Mouse (Mus musculus) myocyte (in vitro differentiated cells): ENCODE data around the gene Map4k1. TPM values are rescaled to one million over a fixed set of nuclear protein-coding genes. Genes with fewer than 3 reads are reported as not detected.

Experiments
- H3K27me3 ChIP-seq: one replicate; pipeline ENCODE4 v1.6.1; 2011; ENCODE audit not compliant: control insufficient read depth, insufficient read depth, insufficient read length
- H3K36me3 ChIP-seq: one replicate; pipeline ENCODE4 v1.6.1; 2011; ENCODE audit not compliant: control insufficient read depth, insufficient read depth
- H3K4me2 ChIP-seq: one replicate; pipeline ENCODE4 v1.6.1; 2011; ENCODE audit warnings: low read depth, control low read depth
- H3K4me3 ChIP-seq: one replicate; pipeline ENCODE4 v1.5.1; 2011; ENCODE audit warnings: mild to moderate bottlenecking, control low read depth, moderate library complexity
- H3K79me2 ChIP-seq: one replicate; pipeline ENCODE4 v1.6.1; 2011; ENCODE audit not compliant: control insufficient read depth, insufficient read depth
- H3ac ChIP-seq: one replicate; pipeline ENCODE4 v1.6.1; 2011; ENCODE audit not compliant: control insufficient read depth, insufficient read length
- CEBPB ChIP-seq: IDR thresholded peaks from 2 replicates; pipeline ENCODE4 v1.6.1; 2011; ENCODE audit warnings: mild to moderate bottlenecking, moderate library complexity; ENCODE audit not compliant: poor library complexity, insufficient read depth, severe bottlenecking
- E2F4 ChIP-seq: IDR thresholded peaks from one replicate; pipeline ENCODE4 v1.6.1; 2011; ENCODE audit warnings: mild to moderate bottlenecking, control low read depth, moderate library complexity; ENCODE audit not compliant: insufficient read depth
- MAX ChIP-seq: IDR thresholded peaks from one replicate; pipeline ENCODE4 v1.6.1; 2011; ENCODE audit warnings: low read depth, mild to moderate bottlenecking, control low read depth
- MYOD1 ChIP-seq, 3 experiments: IDR thresholded peaks; one replicate each; pipeline ENCODE4 v1.6.1; 2011; ENCODE audit warnings: control low read depth in 2 of 3, low read depth in 2 of 3, mild to moderate bottlenecking in 2 of 3, moderate library complexity in 1 of 3; ENCODE audit not compliant: insufficient read length in 2 of 3, control insufficient read depth in 1 of 3
- MYOG ChIP-seq, 3 experiments: IDR thresholded peaks; one replicate each; pipeline ENCODE4 v1.6.1; 2011; ENCODE audit warnings: control low read depth in 2 of 3, low read depth in 2 of 3, mild to moderate bottlenecking in 2 of 3; ENCODE audit not compliant: insufficient read length in 2 of 3, control insufficient read depth in 1 of 3, insufficient read depth in 1 of 3
- POLR2A ChIP-seq: IDR thresholded peaks from one replicate; pipeline ENCODE4 v1.6.1; 2011; ENCODE audit warnings: low read depth, mild to moderate bottlenecking, control low read depth, moderate library complexity; ENCODE audit not compliant: insufficient read length
- POLR2AphosphoS2 ChIP-seq: IDR thresholded peaks from one replicate; pipeline ENCODE4 v1.6.1; 2011; ENCODE audit warnings: low read depth, control low read depth; ENCODE audit not compliant: insufficient read length
- REST ChIP-seq: IDR thresholded peaks from one replicate; pipeline ENCODE4 v1.6.1; 2011; ENCODE audit warnings: mild to moderate bottlenecking, control low read depth, moderate library complexity; ENCODE audit not compliant: insufficient read depth, insufficient read length
- SRF ChIP-seq: IDR thresholded peaks from one replicate; pipeline ENCODE4 v1.6.1; 2011; ENCODE audit warnings: low read depth; ENCODE audit not compliant: control insufficient read depth, insufficient read length
- TCF12 ChIP-seq: IDR thresholded peaks from one replicate; pipeline ENCODE4 v1.6.1; 2011; ENCODE audit warnings: mild to moderate bottlenecking, control low read depth; ENCODE audit not compliant: poor library complexity, insufficient read depth, severe bottlenecking
- TCF3 ChIP-seq: IDR thresholded peaks from one replicate; pipeline ENCODE4 v1.6.1; 2011; ENCODE audit warnings: low read depth, control low read depth; ENCODE audit not compliant: insufficient read length
- USF1 ChIP-seq: IDR thresholded peaks from one replicate; pipeline ENCODE4 v1.6.1; 2011; ENCODE audit warnings: low read depth, mild to moderate bottlenecking, control low read depth, moderate library complexity
- polyA plus RNA-seq: library from polyadenylated mRNA; unstranded; fragments of >200 nt; fragmentation: generic; extraction: Trizol; gene quantifications from one replicate; pipeline ENCODE4 v1.2.1, GENCODE M21; 2012; ENCODE audit warnings: missing spikeins

The Map4k1 gene
- polyA plus RNA-seq, 1 experiment: 0.18 TPM

DNA sequence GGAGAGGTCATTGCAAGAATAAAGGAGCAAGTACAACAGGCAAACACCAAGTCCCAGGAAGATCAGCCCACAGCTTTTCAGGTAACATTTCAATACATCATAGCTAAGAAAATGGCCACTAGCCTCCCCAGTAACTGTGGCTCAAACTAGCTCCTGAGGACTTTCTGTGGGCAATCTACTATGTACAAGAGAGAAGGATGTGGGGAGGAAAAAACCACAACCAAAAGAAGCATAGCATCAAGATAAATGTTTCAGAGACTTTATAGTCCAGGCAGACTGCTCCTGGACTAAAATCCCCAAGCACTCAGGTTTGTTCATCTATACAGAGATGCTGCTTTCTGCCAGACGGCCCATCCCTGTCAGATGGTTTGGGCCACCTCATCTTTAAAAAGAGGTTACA, 25.6 kb upstream of the Map4k1 start:
- Histone ChIP-seq H3ac (no peak overlapping the region), H3K27me3 (no peaks in the 10 kb centered on the region), H3K4me2 (peak overlapping the region; percentile 83), H3K36me3 (no peaks in the 10 kb centered on the region), H3K79me2 (peaks cover 88% of the 10 kb centered on the region), H3K4me3 (no peak overlapping the region)
- TF ChIP-seq MAX: no peak
- TF ChIP-seq POLR2A: no peak
- TF ChIP-seq TCF3: no peak
- no peak for TF ChIP-seq POLR2AphosphoS2
- TF ChIP-seq MYOG (IDR thresholded peaks at IDR 0.05; ENCODE audit: control insufficient read depth in 1 of 3, insufficient read depth in 1 of 3, insufficient read length in 2 of 3, low read depth in 2 of 3): no peak
- TF ChIP-seq SRF: no peak
- no peak for TF ChIP-seq REST
- TF ChIP-seq CEBPB: no peak
- no peak for TF ChIP-seq MYOD1 (IDR thresholded peaks at IDR 0.05; ENCODE audit: control insufficient read depth in 1 of 3, insufficient read length in 2 of 3, low read depth in 2 of 3)
- no peak for TF ChIP-seq TCF12
- TF ChIP-seq E2F4: no peak
- no peak for TF ChIP-seq USF1

DNA sequence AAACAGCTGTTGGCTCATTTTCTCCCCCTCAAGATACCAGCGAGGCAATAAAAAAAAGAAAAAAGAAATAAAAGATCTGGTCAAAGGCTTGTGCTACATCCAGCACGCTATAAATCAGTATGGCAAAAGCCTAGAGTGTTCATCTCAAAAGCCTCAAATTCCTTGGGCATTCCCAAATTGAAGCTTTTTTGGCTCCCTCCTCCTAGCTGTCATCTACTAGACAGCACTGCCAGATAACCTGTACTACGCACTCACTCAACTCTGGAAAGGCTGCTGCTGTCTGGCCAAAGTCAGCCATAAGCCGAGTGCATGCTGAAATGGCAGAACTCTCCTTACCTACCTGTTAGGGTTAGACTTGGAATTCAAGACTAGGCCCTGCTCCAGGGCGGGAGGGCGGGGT, 24.6 kb upstream of the Map4k1 start:
- Histone ChIP-seq H3K4me3 (peak overlapping the region; percentile 56), H3K4me2 (peak overlapping the region; percentile 83), H3K36me3 (no peaks in the 10 kb centered on the region), H3K79me2 (peaks cover 86% of the 10 kb centered on the region), H3K27me3 (no peaks in the 10 kb centered on the region), H3ac (no peak overlapping the region)
- TF ChIP-seq USF1 (no peak), TCF12 (no peak), E2F4 (no peak), MYOD1 (IDR thresholded peaks at IDR 0.05; ENCODE audit: control insufficient read depth in 1 of 3, insufficient read length in 2 of 3, low read depth in 2 of 3) (no peak), SRF (no peak), CEBPB (no peak), REST (no peak), MYOG (IDR thresholded peaks at IDR 0.05; ENCODE audit: control insufficient read depth in 1 of 3, insufficient read depth in 1 of 3, insufficient read length in 2 of 3, low read depth in 2 of 3) (no peak), POLR2A (no peak), MAX (no peak), TCF3 (no peak), POLR2AphosphoS2 (no peak)

DNA sequence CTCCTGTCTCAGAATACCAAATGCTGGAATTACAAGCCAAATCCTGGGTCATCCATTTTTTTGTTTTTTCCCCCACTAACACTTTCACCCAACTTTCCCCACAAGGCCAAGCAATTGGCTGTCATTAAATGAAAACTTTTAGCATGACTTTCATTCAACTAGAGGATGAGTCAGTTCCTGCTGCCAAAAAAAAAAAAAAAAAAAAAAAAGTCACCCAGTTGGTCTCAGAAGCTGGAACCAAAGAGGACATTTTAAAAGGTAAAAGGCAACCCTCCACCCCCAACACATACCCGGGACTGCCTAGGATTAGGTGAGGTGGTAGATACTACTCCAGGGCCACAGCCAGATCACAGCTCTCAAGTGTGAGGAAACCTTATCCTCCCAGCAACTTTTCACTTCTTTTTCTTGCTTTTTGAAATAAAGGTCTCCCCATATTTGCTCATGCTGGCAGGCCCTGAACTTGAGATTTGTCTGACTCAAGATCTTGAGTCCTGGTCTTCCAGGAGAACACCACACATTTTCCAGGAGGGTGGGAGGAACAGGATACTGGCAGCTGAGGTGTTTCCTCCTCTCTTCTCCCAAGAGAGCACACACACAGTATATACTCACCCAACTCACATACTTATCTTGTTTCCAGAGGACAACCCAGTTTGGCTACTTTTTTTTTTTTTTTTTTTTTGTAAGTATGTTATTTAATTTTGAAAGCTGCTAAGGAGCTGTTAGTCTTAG, 23.7 kb upstream of the Map4k1 start:
- Histone ChIP-seq H3ac (no peak overlapping the region), H3K27me3 (no peaks in the 10 kb centered on the region), H3K4me2 (peak overlapping the region; percentile 83), H3K79me2 (peaks cover 84% of the 10 kb centered on the region), H3K4me3 (peak overlapping the region; percentile 56), H3K36me3 (no peaks in the 10 kb centered on the region)
- TF ChIP-seq CEBPB: no peak
- TF ChIP-seq REST: no peak
- TF ChIP-seq POLR2A: no peak
- no peak for TF ChIP-seq POLR2AphosphoS2
- no peak for TF ChIP-seq MAX

DNA sequence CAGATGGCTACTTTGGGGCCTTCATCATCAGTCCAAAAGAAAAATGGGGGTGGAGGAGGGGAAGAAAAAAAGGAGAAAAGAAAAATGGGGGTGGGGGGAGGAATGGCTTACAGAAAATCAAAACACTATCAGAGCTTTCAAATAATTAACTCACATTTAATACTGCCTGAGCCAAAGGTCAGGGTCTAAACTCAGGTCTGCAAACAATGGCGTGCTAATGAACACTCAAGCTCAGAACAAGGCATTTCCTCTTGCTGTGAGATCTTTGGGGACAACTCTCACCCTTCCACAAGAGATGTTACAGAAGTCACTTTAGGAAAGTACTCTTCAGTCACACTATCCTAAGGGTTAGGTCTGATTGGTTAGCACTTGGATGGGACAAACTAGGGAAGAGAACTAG, 23.1 kb upstream of the Map4k1 start:
- Histone ChIP-seq H3K4me2 (peak overlapping the region; percentile 83), H3K36me3 (no peaks in the 10 kb centered on the region), H3ac (no peak overlapping the region), H3K79me2 (peaks cover 83% of the 10 kb centered on the region), H3K4me3 (peak overlapping the region; percentile 56), H3K27me3 (no peaks in the 10 kb centered on the region)
- TF ChIP-seq E2F4 (no peak), USF1 (no peak), REST (no peak), POLR2A (no peak), POLR2AphosphoS2 (no peak), TCF3 (no peak), CEBPB (no peak), MYOD1 (IDR thresholded peaks at IDR 0.05; ENCODE audit: control insufficient read depth in 1 of 3, insufficient read length in 2 of 3, low read depth in 2 of 3) (no peak)

DNA sequence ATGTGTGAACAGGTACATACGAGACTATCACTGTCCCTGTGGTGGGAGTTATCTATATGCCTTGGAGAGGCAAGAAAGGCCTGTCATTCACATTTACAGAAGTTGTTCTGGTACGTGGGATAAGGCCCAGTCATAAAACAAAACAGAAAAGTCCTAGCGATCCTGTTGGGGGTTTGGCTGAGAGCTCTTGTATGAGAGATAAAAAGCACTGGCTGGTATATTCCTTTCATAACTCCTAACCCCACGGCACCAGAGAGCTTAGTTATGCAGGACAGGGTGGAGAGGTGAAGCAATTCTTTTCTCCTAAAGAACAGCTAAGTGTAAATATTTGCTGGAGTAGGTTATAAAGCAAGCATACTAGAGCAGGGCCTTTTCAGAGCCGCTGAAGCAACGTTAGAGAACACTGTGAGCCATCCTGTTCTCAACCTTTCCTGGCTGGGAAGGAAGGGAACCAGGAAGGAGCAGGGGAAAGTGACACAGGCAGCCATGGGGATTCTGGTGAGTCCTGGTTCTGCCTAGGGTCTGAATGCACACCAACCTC, 22.3 kb upstream of the Map4k1 start:
- Histone ChIP-seq H3K27me3 (no peaks in the 10 kb centered on the region), H3ac (peak overlapping the region; percentile 92), H3K4me2 (peak overlapping the region; percentile 83), H3K79me2 (peaks cover 75% of the 10 kb centered on the region), H3K4me3 (peak overlapping the region; percentile 56), H3K36me3 (no peaks in the 10 kb centered on the region)
- TF ChIP-seq MAX (no peak), REST (no peak), CEBPB (no peak), TCF3 (no peak), POLR2A (no peak), MYOG (IDR thresholded peaks at IDR 0.05; ENCODE audit: control insufficient read depth in 1 of 3, insufficient read depth in 1 of 3, insufficient read length in 2 of 3, low read depth in 2 of 3) (no peak), MYOD1 (IDR thresholded peaks at IDR 0.05; ENCODE audit: control insufficient read depth in 1 of 3, insufficient read length in 2 of 3, low read depth in 2 of 3) (no peak), E2F4 (no peak), SRF (no peak), POLR2AphosphoS2 (no peak), TCF12 (no peak)
